Mouse (Mus musculus) Patski (cell line): ENCODE measurements around the gene Upp2. TPM values are rescaled to one million over a fixed set of nuclear protein-coding genes. Genes with fewer than 3 reads are reported as not detected.

Experiments used
- ATAC-seq: fragments of 100-300 bp; one replicate; pipeline ENCODE4 v1.8.0; 2021
- CTCF ChIA-PET: fragments of 350-600 bp; sonication (Branson Sonifier 250); formaldehyde crosslinking; loops from one replicate; lab custom pipeline; 2022; ENCODE audit warnings: inconsistent platforms; lab: Charles Lee
- POLR2A ChIA-PET: fragments of 350-600 bp; sonication (Branson Sonifier 250); formaldehyde crosslinking; loops from one replicate; lab custom pipeline; 2022; ENCODE audit warnings: antibody characterized with exemption, inconsistent platforms; lab: Charles Lee
- DNase-seq: peaks from one replicate; pipeline ENCODE4 v3.0.0-alpha.2; 2011; ENCODE audit warnings: low read depth, low spot score
- H3K27me3 ChIP-seq: fragments of 371-371 bp; one replicate; pipeline ENCODE4 v1.5.1; 2021
- CTCF ChIP-seq: fragments of 100-300 bp; IDR thresholded peaks from one replicate; pipeline ENCODE4 v1.5.1; 2021
- in situ Hi-C: fragments of 300-500 bp; cut with MboI; formaldehyde crosslinking; loops from 3 replicates; pipeline ENCODE4 v1.11.1; 2018; ENCODE audit warnings: low pct_unique_long_range_greater_than_20kb, mixed read lengths
- polyA plus RNA-seq: library from polyadenylated mRNA; unstranded; gene quantifications from one replicate; pipeline ENCODE4 v1.2.3, GENCODE M21; 2021

The Upp2 gene
- polyA plus RNA-seq, 1 experiment from 2014 or later: 3.6 TPM

GRCm38 (mm10) chr2:58549960-58550359 lies 17.1 kb upstream of the Upp2 start:
- in situ Hi-C loops: no loop called here
- ATAC-seq (no peak), DNase-seq (no peak)
- ChIA-PET POLR2A (interaction anchor here (0.7 kb wide), 1 partner anchor 14 kb away, joined by 3 read pairs; no protein-coding TSS in a partner anchor), CTCF (no interaction called here)
- no peaks in the 10 kb centered on the region for H3K27me3 ChIP-seq
- TF ChIP-seq CTCF: no peak

GRCm38 (mm10) chr2:58550488-58550887 lies 16.6 kb upstream of the Upp2 start:
- in situ Hi-C loops: no loop called here
- TF ChIP-seq CTCF: no peak
- no peak for DNase-seq
- CTCF ChIA-PET: no interaction called here
- H3K27me3 ChIP-seq: no peaks in the 10 kb centered on the region
- no peak for ATAC-seq
- POLR2A ChIA-PET: no interaction called here

GRCm38 (mm10) chr2:58551866-58552265 lies 15.2 kb upstream of the Upp2 start:
- no peak for ATAC-seq
- in situ Hi-C loops: no loop called here

GRCm38 (mm10) chr2:58552296-58552695 lies 14.8 kb upstream of the Upp2 start:
- DNase-seq: no peak
- ATAC-seq: no peak
- no peaks in the 10 kb centered on the region for H3K27me3 ChIP-seq
- in situ Hi-C loops: no loop called here
- ChIA-PET POLR2A (interaction anchor here (1.2 kb wide), 1 partner anchor 13 kb away, joined by 3 read pairs; no protein-coding TSS in a partner anchor), CTCF (no interaction called here)
- TF ChIP-seq CTCF: no peak

More at GRCm38 (mm10) chr2:58551866-58552265, 15.2 kb upstream of the Upp2 start:
- H3K27me3 ChIP-seq: no peaks in the 10 kb centered on the region
- DNase-seq: no peak
- ChIA-PET CTCF (interaction anchor here (0.7 kb wide), 1 partner anchor 37 kb away, joined by 3 read pairs; no protein-coding TSS in a partner anchor), POLR2A (interaction anchor here (0.6 to 1.2 kb wide), 2 partner anchors 14 to 28 kb away, joined by 3 read pairs; no protein-coding TSS in a partner anchor)
- TF ChIP-seq CTCF: no peak

- no peaks in the 10 kb centered on the region for H3K27me3 ChIP-seq
- in situ Hi-C loops: no loop called here
- no peak for ATAC-seq
- DNase-seq: no peak
- TF ChIP-seq CTCF: no peak
- POLR2A ChIA-PET: no interaction called here
- CTCF ChIA-PET: no interaction called here
Measured at GRCm38 (mm10) chr2:58557045-58557845, 9.9 kb upstream of the Upp2 start.

GRCm38 (mm10) chr2:58562137-58562536 lies 5.0 kb upstream of the Upp2 start:
- ATAC-seq: no peak

GRCm38 (mm10) chr2:58565267-58565666 lies 1.8 kb upstream of the Upp2 start:
- no peak for TF ChIP-seq CTCF
- H3K27me3 ChIP-seq: no peaks in the 10 kb centered on the region
- in situ Hi-C loops: loop anchor here (5.0 kb wide), 3 partner anchors 58 to 97 kb away; no protein-coding TSS in a partner anchor
- ChIA-PET POLR2A (interaction anchor here (0.9 to 1.2 kb wide), 2 partner anchors 12 to 14 kb away, joined by 3 to 4 read pairs; no protein-coding TSS in a partner anchor), CTCF (interaction anchor here (1.0 to 1.5 kb wide), 3 partner anchors 11 to 96 kb away, joined by 3 to 4 read pairs (median 3); partner anchors contain the start of gene Gm17409)
- ATAC-seq (no peak), DNase-seq (no peak)

More at GRCm38 (mm10) chr2:58562137-58562536, 5.0 kb upstream of the Upp2 start:
- ChIA-PET POLR2A (no interaction called here), CTCF (interaction anchor here (0.7 to 1.3 kb wide), 2 partner anchors 43 to 103 kb away, joined by 3 read pairs; no protein-coding TSS in a partner anchor)
- no peaks in the 10 kb centered on the region for H3K27me3 ChIP-seq
- TF ChIP-seq CTCF: no peak
- in situ Hi-C loops: no loop called here
- no peak for DNase-seq

GRCm38 (mm10) chr2:58566049-58566409 lies 1.1 kb upstream of the Upp2 start:
- no peaks in the 10 kb centered on the region for H3K27me3 ChIP-seq
- in situ Hi-C loops: loop anchor here (5.0 kb wide), 3 partner anchors 59 to 96 kb away; no protein-coding TSS in a partner anchor
- DNase-seq: no peak

GRCm38 (mm10) chr2:58566410-58567065 lies 560 bp upstream of the Upp2 start:
- TF ChIP-seq CTCF: no peak
- in situ Hi-C loops: loop anchor here (5.0 kb wide), 3 partner anchors 59 to 96 kb away; no protein-coding TSS in a partner anchor
- no peaks in the 10 kb centered on the region for H3K27me3 ChIP-seq
- ChIA-PET POLR2A (interaction anchor here (0.5 to 1.4 kb wide), 4 partner anchors 13 to 33 kb away, joined by 3 to 4 read pairs (median 3); no protein-coding TSS in a partner anchor), CTCF (interaction anchor here (0.7 to 1.6 kb wide), 3 partner anchors 20 to 25 kb away, joined by 3 to 6 read pairs (median 3); no protein-coding TSS in a partner anchor)
- ATAC-seq: peak; percentile 55
- DNase-seq: no peak

More at GRCm38 (mm10) chr2:58566049-58566409, 1.1 kb upstream of the Upp2 start:
- no peak for TF ChIP-seq CTCF
- CTCF ChIA-PET: interaction anchor here (1.0 to 1.6 kb wide), 4 partner anchors 12 to 96 kb away, joined by 3 to 6 read pairs (median 4); partner anchors contain the start of gene Gm17409
- POLR2A ChIA-PET: interaction anchor here (0.5 to 0.9 kb wide), 2 partner anchors 14 to 33 kb away, joined by 3 read pairs; no protein-coding TSS in a partner anchor
- no peak for ATAC-seq
